Mouse (Mus musculus) inflammation-experienced regulatory T-cells, adult 6 months (primary cell): Measurements from ENCODE around the gene Myo15. TPM values are rescaled to one million over a fixed set of nuclear protein-coding genes. Genes with fewer than 3 reads are reported as not detected.
"Not testable (repeated sequence)": the region's sequence is repeated elsewhere in the genome, so short reads cannot be mapped to it uniquely, and the experiment has no call there.

Experiments used
- ATAC-seq: one replicate; pipeline ENCODE4 v1.8.0; 2017
- polyA plus RNA-seq, 3 experiments: library from polyadenylated mRNA; unstranded; fragments of 100-300 nt; shearing (Covaris generic); gene quantifications; one replicate each; pipeline ENCODE4 v1.2.1; 2017

Gene Myo15
- polyA plus RNA-seq, 3 experiments from 2014 or later: 0.09 TPM; not detected in 2

- ATAC-seq: no peak
Measured at GRCm38 (mm10) chr11:60557675-60558074, 88.5 kb downstream of the Myo15 start.

GRCm38 (mm10) chr11:60559342-60559741, 90.2 kb downstream of the Myo15 start:
- no peak for ATAC-seq

GRCm38 (mm10) chr11:60574006-60574405, 104.9 kb downstream of the Myo15 start:
- ATAC-seq: not testable (repeated sequence)

Other genes with a start within 250 kb of the Myo15 start
- 10 to 100 TPM; 21.7 to 26.7 (median 24.3) TPM for gene Srebf1, start 246.8 kb upstream of the Myo15 start, polyA plus RNA-seq
- gene Tom1l2, start 116.4 kb upstream of the Myo15 start, polyA plus RNA-seq: 10 to 100 TPM in 2 of 3 experiments, 1 to 10 TPM in 1; 8.9 to 34.5 (median 24.4) TPM
- under 1 TPM; 0.25 to 0.87 (median 0.42) TPM for gene Drc3, start 116.0 kb upstream of the Myo15 start, polyA plus RNA-seq
- 10 to 100 TPM in 1 of 3 experiments, 1 to 10 TPM in 2; 9.8 to 12.6 (median 10.0) TPM for gene Gid4, start 52.2 kb upstream of the Myo15 start, polyA plus RNA-seq
- gene Atpaf2, start 50.9 kb upstream of the Myo15 start, polyA plus RNA-seq: 10 to 100 TPM; 35.8 to 45.1 (median 43.9) TPM
- gene Drg2, start 14.7 kb upstream of the Myo15 start, polyA plus RNA-seq: 10 to 100 TPM; 44.3 to 68.8 (median 50.2) TPM
- 10 to 100 TPM; 29.6 to 44.0 (median 41.0) TPM for gene Alkbh5, start 67.0 kb downstream of the Myo15 start, polyA plus RNA-seq
- gene Llgl1, start 230.4 kb downstream of the Myo15 start, polyA plus RNA-seq: 10 to 100 TPM in 1 of 3 experiments, 1 to 10 TPM in 2; 6.6 to 10.3 (median 9.9) TPM